Mouse (Mus musculus) G1E (cell line): ENCODE measurements around the gene Hivep3.

Experiments used
- CTCF ChIP-seq: IDR thresholded peaks from 2 replicates; pipeline ENCODE4 v1.5.1; 2012; ENCODE audit warnings: low read depth, low read length, inconsistent platforms, mixed read lengths
- GATA1 ChIP-seq: IDR thresholded peaks from 2 replicates; pipeline ENCODE4 v1.6.1; 2012; ENCODE audit warnings: borderline replicate concordance, low read length, inconsistent platforms, mixed read lengths
- GATA2 ChIP-seq: IDR thresholded peaks from 2 replicates; pipeline ENCODE4 v1.6.1; 2012; ENCODE audit warnings: low read depth, low read length, inconsistent platforms, borderline replicate concordance
- POLR2AphosphoS5 ChIP-seq: IDR thresholded peaks from 2 replicates; pipeline ENCODE4 v1.6.1; 2012; ENCODE audit warnings: low read depth, low read length, inconsistent platforms; ENCODE audit not compliant: insufficient replicate concordance
- TAL1 ChIP-seq: conservative IDR thresholded peaks from 2 replicates; pipeline ENCODE4 v1.6.1; 2012; ENCODE audit warnings: low read depth, low read length, inconsistent platforms, mixed read lengths

DNA sequence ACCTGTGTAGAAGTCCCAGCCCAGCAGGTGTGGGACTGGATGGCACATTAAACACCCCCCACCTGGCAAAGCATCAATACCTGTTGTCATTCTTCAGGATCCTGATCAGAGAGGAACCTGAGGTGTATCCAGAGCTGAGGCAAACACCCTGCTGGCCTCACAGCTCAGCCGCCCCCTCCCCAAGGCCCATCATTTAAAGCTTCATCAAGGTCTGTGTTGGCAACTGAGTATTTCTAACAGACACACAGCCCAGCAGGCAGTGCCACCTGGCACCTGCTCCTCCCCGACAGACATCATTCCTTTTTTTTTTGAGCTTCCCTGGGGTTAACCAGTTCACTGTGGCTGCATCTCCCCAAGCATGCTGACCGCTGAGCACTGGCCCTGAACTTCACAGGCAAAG is 381.9 kb downstream of the Hivep3 start:
- no peak for TF ChIP-seq CTCF
- no peak for TF ChIP-seq POLR2AphosphoS5
- TF ChIP-seq GATA1: no peak
- no peak for TF ChIP-seq TAL1
- TF ChIP-seq GATA2: no peak
